Mouse (Mus musculus) spleen, adult 2 months (tissue): Measurements from ENCODE around the gene Fndc3a. TPM values are rescaled to one million over a fixed set of nuclear protein-coding genes. Genes with fewer than 3 reads are reported as not detected.

Experiments
- DNase-seq, 2 experiments: peaks; one replicate each; pipeline versions ENCODE4 v3.0.0 to v3.0.0-alpha.2; 2012 to 2021; ENCODE audit warnings: low spot score in 2 of 2, low read depth in 1 of 2
- H3K27ac ChIP-seq: fragments of 200-500 bp; 2 replicates; pipeline ENCODE4 v1.5.1; 2012; ENCODE audit warnings: low read length, inconsistent platforms; ENCODE audit not compliant: insufficient read depth
- H3K27me3 ChIP-seq: fragments of 200-500 bp; 2 replicates; pipeline ENCODE4 v1.6.1; 2012; ENCODE audit warnings: mild to moderate bottlenecking, moderate library complexity, low read length, inconsistent platforms; ENCODE audit not compliant: control insufficient read depth, insufficient read depth
- H3K36me3 ChIP-seq: fragments of 200-500 bp; 2 replicates; pipeline ENCODE4 v1.6.1; 2012; ENCODE audit warnings: mild to moderate bottlenecking, low read length, inconsistent platforms; ENCODE audit not compliant: control insufficient read depth, insufficient read depth
- H3K4me1 ChIP-seq: fragments of 200-500 bp; 2 replicates; pipeline ENCODE4 v1.6.1; 2011; ENCODE audit warnings: inconsistent platforms; ENCODE audit not compliant: control insufficient read depth, insufficient read depth, insufficient read length
- H3K4me3 ChIP-seq: fragments of 200-500 bp; 2 replicates; pipeline ENCODE4 v1.5.1; 2011; ENCODE audit warnings: mild to moderate bottlenecking, inconsistent platforms; ENCODE audit not compliant: insufficient read depth, insufficient read length; ENCODE audit errors: extremely low read depth
- CTCF ChIP-seq: fragments of 200-500 bp; IDR thresholded peaks from 2 replicates; pipeline ENCODE4 v1.5.1; 2011; ENCODE audit warnings: mild to moderate bottlenecking, inconsistent platforms; ENCODE audit not compliant: insufficient read depth, insufficient read length, insufficient replicate concordance; ENCODE audit errors: extremely low read depth
- POLR2A ChIP-seq: fragments of 200-500 bp; IDR thresholded peaks from 2 replicates; pipeline ENCODE4 v1.6.1; 2011; ENCODE audit warnings: low read depth, low read length, inconsistent platforms
- WGBS: fragments of 180-500 bp; shearing (Covaris S2); methylation state at CpG from one replicate; pipeline ENCODE4 v1.1.7; 2018; 5-methylcytosine and 5-hydroxymethylcytosine counted together
- polyA plus RNA-seq: library from polyadenylated mRNA; depleted of rRNA; stranded (reverse); fragments of >200 nt; gene quantifications from 2 replicates; pipeline ENCODE4 v1.2.3, GENCODE M21; 2012

Gene Fndc3a
- polyA plus RNA-seq, 1 experiment, result 22.2 TPM

- TF ChIP-seq POLR2A (no peak), CTCF (no peak)
- no peaks in the 10 kb centered on the region for H3K36me3 ChIP-seq
- WGBS, result 4% methylated on average over 38 of the region's 38 CpGs
- peak overlapping the region; percentile 99 for H3K4me3 ChIP-seq
- DNase-seq, result peak; percentile 25 to 31
- H3K27ac ChIP-seq, result peak overlapping the region; percentile 98
- no peaks in the 10 kb centered on the region; the same call in 1 of the 2 replicates for H3K27me3 ChIP-seq
- no peaks in the 10 kb centered on the region for H3K4me1 ChIP-seq
Observed at GRCm38 (mm10) chr14:72710341-72711027, 681 bp upstream of the Fndc3a start.

- WGBS, result under 1% methylated on average over 70 of the region's 70 CpGs
- H3K4me3 ChIP-seq, result peak overlapping the region; percentile 99
- H3K4me1 ChIP-seq, result 0 out of 2 replicates have a peak, but pooled peaks cover 2% of the 10 kb centered on the region
- peak overlapping the region; percentile 98 for H3K27ac ChIP-seq
- no peaks in the 10 kb centered on the region; the same call in 1 of the 2 replicates for H3K27me3 ChIP-seq
- DNase-seq, result peak; percentile 49 to 72
- TF ChIP-seq CTCF (no peak), POLR2A (no peak)
- no peaks in the 10 kb centered on the region for H3K36me3 ChIP-seq
Observed at GRCm38 (mm10) chr14:72709091-72709709, 603 bp downstream of the Fndc3a start.

GRCm38 (mm10) chr14:72708581-72708991 lies 1.2 kb downstream of the Fndc3a start:
- Histone ChIP-seq H3K4me1 (0 out of 2 replicates have a peak, but pooled peaks cover 2% of the 10 kb centered on the region), H3K4me3 (peak overlapping the region; percentile 99), H3K27ac (no peak overlapping the region), H3K27me3 (no peaks in the 10 kb centered on the region; the same call in 1 of the 2 replicates), H3K36me3 (no peaks in the 10 kb centered on the region)
- no peak for TF ChIP-seq CTCF
- DNase-seq, result peak in 1 of 2 experiments; percentile 31
- WGBS, result 21% methylated on average over 11 of the region's 11 CpGs

GRCm38 (mm10) chr14:72700056-72700455 lies 9.7 kb downstream of the Fndc3a start:
- Histone ChIP-seq H3K4me1 (no peaks in the 10 kb centered on the region), H3K27ac (no peak overlapping the region), H3K36me3 (no peaks in the 10 kb centered on the region; the same call in 1 of the 2 replicates), H3K27me3 (no peaks in the 10 kb centered on the region), H3K4me3 (no peak overlapping the region)
- TF ChIP-seq POLR2A (no peak), CTCF (no peak)
- no peak for DNase-seq
- WGBS, result 23% methylated on average over 5 of the region's 5 CpGs

- Histone ChIP-seq H3K4me3 (no peak overlapping the region), H3K36me3 (no peaks in the 10 kb centered on the region), H3K27me3 (no peaks in the 10 kb centered on the region), H3K4me1 (peaks cover 2% of the 10 kb centered on the region), H3K27ac (peak overlapping the region; percentile 55; the same call in 1 of the 2 replicates)
- TF ChIP-seq POLR2A, result no peak
- no peak for TF ChIP-seq CTCF
- WGBS, result 12% methylated on average over 1 of the region's 1 CpGs
- DNase-seq, result peak; percentile 23 to 58
Observed at GRCm38 (mm10) chr14:72691406-72691805, 18.4 kb downstream of the Fndc3a start.

- Histone ChIP-seq H3K36me3 (no peaks in the 10 kb centered on the region), H3K27me3 (no peaks in the 10 kb centered on the region), H3K4me3 (no peak overlapping the region), H3K27ac (no peak overlapping the region), H3K4me1 (peaks cover 2% of the 10 kb centered on the region)
- TF ChIP-seq POLR2A, result no peak
- no peak for TF ChIP-seq CTCF
- DNase-seq, result no peak
Observed at GRCm38 (mm10) chr14:72689525-72689924, 20.3 kb downstream of the Fndc3a start.

- DNase-seq, result peak; percentile 12 to 31
- WGBS, result 43% methylated on average over 4 of the region's 4 CpGs
- Histone ChIP-seq H3K4me1 (no peaks in the 10 kb centered on the region; the same call in none of the 2 replicates), H3K27me3 (no peaks in the 10 kb centered on the region), H3K27ac (no peak overlapping the region), H3K36me3 (no peaks in the 10 kb centered on the region; the same call in 1 of the 2 replicates), H3K4me3 (no peak overlapping the region)
- TF ChIP-seq POLR2A, result no peak
- no peak for TF ChIP-seq CTCF
Observed at GRCm38 (mm10) chr14:72684857-72685370, 24.9 kb downstream of the Fndc3a start.
